Mouse (Mus musculus): Measurements from ENCODE around the gene Atp5b. TPM values are rescaled to one million over a fixed set of nuclear protein-coding genes. Genes with fewer than 3 reads are reported as not detected.
"Not testable (repeated sequence)": the region's sequence is repeated elsewhere in the genome, so short reads cannot be mapped to it uniquely, and the experiment has no call there.

Gene Atp5b
- total RNA-seq (2021), result 1,000 to 10,000 TPM; 4,995 to 5,524 TPM
- long read RNA-seq, experiment 1, transcript Atp5b-201 (10 exons, 1,916 nt), result major isoform, 6,812 of 8,834 reads
- long read RNA-seq, experiment 1, transcript Atp5b-205 (5 exons, 1,131 nt), result minor isoform, 19 of 8,834 reads
- long read RNA-seq, experiment 1, partial matches to known transcripts, result 1,932 of 8,834 reads
- long read RNA-seq, experiment 1, other reads (novel, unspliced or antisense), result 69 of 8,834 reads
- long read RNA-seq, experiment 2, transcript Atp5b-205 (5 exons, 1,131 nt), result minor isoform, 17 of 5,607 reads
- long read RNA-seq, experiment 2, transcript Atp5b-201 (10 exons, 1,916 nt), result major isoform, 3,167 of 5,607 reads
- long read RNA-seq, experiment 2, partial matches to known transcripts, result 2,385 of 5,607 reads
- long read RNA-seq, experiment 2, other reads (novel, unspliced or antisense), result 38 of 5,607 reads

- DNase-seq, result peak; percentile 96
Measured at GRCm38 (mm10) chr10:128082880-128083421, at the start of gene Atp5b. Gene Atp5b, plus strand, starts transcription at chr10:128083273.

- DNase-seq, result peak; percentile 71
Measured at GRCm38 (mm10) chr10:128036746-128037425, 46.2 kb upstream of the Atp5b start.

DNA sequence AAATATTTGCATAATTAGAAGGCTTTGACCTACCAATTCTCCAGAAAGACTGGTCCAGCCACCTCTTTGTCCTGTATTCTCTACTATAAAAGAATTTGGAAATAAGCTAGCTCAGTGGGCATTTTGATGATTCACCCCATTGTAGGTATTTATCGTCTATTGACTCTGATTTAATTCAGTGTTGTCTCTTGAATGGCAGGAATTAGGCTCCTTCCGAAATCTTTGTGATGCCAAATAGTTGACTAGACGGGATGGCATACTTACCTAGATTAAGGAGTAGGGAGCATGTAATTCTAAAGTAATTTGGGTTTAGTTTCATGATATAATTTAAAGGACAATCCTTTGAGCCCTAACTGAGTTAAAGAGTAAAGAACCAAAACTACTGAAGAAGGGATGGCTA lies 45.2 kb upstream of the Atp5b start:
- no peak for DNase-seq

DNA sequence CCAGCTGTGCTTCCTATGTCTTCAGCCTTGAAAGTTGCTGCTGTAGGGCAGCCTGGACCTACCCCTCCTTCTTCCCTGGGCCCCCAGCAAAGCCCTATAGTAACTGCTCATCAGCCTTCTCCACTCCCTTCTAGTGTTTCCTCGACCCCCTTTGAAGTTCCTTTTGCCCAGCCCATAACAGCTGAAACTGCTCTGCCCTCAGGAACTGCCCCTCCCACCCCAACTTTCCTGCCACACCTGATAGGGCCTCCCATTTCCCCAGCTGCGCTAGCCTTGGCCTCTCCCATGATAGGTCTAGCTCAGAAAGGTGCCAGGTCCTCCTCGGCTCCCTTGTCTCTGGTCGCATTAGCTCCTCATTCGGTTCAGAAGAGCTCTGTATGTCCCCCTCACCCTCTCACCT lies 43.9 kb upstream of the Atp5b start:
- no peak for DNase-seq

GRCm38 (mm10) chr10:128039858-128040257 lies 43.2 kb upstream of the Atp5b start:
- no peak for DNase-seq

- no peak for DNase-seq
Measured at GRCm38 (mm10) chr10:128040293-128040692, 42.8 kb upstream of the Atp5b start.

DNA sequence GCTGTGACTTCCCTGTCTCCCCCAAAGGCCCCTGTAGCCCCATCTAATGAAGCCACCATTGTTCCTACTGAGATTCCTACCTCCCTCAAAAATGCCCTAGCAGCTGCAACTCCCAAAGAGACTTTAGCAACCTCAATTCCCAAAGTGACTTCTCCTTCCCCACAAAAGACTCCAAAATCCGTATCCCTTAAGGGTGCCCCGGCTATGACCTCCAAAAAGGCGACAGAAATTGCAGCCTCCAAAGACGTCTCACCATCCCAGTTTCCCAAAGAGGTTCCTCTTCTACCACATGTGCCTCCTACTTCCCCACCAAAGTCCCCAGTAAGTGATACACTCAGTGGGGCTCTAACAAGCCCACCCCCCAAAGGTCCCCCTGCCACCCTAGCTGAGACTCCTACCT lies 41.4 kb upstream of the Atp5b start:
- no peak for DNase-seq

DNA sequence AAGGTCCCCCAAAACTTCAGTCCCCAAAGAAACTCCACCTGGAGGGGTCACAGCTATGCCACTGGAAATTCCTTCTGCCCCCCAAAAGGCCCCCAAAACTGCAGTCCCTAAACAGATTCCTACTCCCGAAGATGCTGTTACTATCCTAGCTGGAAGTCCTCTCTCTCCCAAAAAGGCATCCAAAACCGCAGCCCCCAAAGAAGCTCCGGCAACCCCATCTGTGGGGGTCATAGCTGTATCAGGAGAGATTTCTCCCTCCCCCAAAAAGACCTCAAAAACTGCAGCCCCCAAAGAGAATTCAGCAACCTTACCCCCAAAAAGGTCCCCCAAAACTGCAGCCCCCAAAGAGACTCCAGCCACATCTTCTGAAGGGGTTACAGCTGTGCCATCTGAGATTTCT lies 40.6 kb upstream of the Atp5b start:
- DNase-seq, result no peak

- DNase-seq, result no peak
Measured at GRCm38 (mm10) chr10:128043041-128043835, 39.8 kb upstream of the Atp5b start.

DNA sequence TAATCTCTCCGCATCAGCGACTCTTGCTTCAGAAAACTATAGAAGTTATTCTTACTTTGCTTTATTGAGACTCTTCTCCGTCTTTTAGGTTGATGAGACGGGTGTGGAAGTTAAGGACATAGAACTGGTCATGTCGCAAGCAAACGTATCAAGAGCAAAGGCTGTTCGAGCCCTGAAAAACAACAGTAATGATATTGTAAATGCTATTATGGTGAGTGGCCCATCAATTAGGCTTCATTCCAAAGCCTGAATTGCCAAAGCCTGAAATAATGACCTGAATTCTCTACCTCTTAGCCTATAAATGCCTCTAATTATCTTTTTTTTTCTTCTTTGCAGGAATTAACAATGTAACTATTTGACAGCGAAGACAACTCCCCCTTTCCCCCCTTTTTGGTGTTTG lies 34.9 kb upstream of the Atp5b start:
- DNase-seq, result no peak

GRCm38 (mm10) chr10:128049741-128050140 lies 33.3 kb upstream of the Atp5b start:
- DNase-seq, result no peak

- no peak for DNase-seq
Measured at GRCm38 (mm10) chr10:128050355-128050754, 32.7 kb upstream of the Atp5b start.

- no peak for DNase-seq
Measured at GRCm38 (mm10) chr10:128051589-128051988, 31.5 kb upstream of the Atp5b start.

DNA sequence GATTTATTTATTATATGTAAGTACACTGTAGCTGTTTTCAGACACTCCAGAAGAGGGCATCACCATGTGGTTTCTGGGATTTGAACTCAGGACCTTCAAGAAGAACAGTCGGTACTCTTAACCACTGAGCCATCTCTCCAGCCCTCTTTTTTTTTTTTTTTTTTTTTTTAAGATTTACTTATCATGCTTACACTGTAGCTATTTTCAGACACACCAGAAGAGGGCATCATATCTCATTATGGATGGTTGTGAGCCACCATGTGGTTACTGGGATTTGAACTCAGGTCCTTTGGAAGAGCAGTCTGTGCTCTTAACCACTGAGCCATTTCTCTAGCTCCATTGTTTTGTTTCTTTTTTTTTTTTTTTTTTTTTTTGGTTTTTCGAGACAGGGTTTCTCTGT lies 30.9 kb upstream of the Atp5b start:
- not testable (repeated sequence) for DNase-seq

- no peak for DNase-seq
Measured at GRCm38 (mm10) chr10:128053001-128053400, 30.1 kb upstream of the Atp5b start.

DNA sequence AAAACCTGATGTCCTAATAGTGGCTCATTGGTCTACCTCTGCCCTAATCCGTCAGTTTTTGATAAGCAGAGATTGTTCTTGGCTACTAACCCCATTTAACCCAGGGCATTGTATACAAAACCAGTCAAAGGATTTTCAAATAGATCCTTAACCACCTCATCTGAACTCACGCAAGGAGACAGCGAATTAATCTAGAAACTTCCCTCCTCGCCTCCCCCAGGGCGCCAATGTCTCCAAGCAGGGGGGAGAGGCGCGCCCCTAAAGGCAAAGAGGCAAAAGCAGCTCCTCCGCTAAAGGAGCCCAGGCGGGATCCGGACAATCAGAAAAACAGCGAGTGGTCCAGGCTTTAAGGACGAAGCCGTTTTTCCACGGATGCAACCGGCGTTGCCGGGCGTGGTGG lies 24.9 kb upstream of the Atp5b start:
- DNase-seq, result no peak

GRCm38 (mm10) chr10:128058601-128059151 lies 24.4 kb upstream of the Atp5b start, which contains the start of gene Ptges3:
Gene Ptges3, plus strand, starts transcription at chr10:128058954.
- DNase-seq, result peak; percentile 99

DNA sequence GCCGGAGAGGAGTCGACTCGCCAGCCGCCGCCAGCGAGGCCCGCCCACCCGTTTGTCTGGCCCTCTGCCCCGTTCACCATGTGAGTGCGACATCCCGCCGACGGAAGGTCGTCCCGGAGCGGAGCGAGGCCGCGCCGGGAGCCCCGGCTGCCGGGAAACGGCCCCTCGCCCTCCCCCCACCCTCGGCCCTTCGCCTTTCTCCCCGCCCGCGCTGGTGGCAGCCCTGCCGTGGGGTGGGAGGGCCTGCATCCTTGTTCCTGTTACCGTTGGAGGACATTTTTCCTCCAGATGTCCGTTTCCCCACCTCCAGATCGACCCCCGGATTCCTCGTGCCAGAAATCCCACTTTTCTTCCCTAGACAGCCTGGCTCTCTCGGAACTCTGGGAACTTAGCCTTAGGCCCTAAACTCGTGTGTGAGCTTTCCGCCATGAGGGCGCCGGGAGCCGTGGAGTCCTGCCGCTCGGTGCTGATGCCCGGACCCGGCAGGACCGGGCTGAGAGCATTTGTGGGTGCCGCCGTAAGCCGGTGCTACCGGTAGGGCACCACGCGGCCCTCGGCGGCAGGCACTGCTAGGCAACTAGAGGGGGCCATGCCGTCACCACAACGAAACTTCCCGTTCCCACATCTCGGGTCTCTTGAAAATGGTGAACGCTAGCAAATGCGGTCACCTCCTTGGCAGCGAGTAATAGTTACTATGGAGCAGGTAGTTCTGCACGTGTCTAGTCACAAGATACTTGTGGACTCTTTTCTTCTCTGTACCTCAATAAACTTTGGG lies 23.7 kb upstream of the Atp5b start:
- peak; percentile 67 for DNase-seq

- no peak for DNase-seq
Measured at GRCm38 (mm10) chr10:128061109-128061508, 22.0 kb upstream of the Atp5b start.

- DNase-seq, result no peak
Measured at GRCm38 (mm10) chr10:128062221-128062989, 20.7 kb upstream of the Atp5b start.

- no peak for DNase-seq
Measured at GRCm38 (mm10) chr10:128066072-128066471, 17.0 kb upstream of the Atp5b start.

Measured in adrenal gland, postnatal 10 days (tissue).